In the genomic region with DNA sequence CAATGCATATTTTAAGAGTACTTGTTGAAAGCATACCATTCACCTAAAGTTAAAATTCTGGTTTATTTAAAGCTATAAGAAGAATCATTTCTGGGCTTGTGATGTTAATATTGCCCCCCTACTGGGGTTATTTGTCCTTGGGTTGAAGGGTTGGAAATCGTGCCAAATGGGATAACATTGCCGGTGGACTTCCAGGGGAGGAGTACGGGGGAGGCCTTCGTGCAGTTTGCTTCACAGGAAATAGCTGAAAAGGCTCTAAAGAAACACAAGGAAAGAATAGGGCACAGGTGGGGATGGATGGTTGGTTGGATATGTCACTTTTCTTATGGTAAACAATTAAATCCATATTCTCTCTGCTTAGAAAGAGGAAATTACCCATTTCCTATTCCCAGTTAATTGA, we compare ENCODE assay signal across 9 mouse cellular contexts. TPM values are rescaled to one million over a fixed set of nuclear protein-coding genes. Genes with fewer than 3 reads are reported as not detected.
A peak's percentile ranks its signal among the peaks of the same experiment; 100 is the strongest.
DNase-seq lines count a peak whose midpoint lies in the region; ATAC-seq and TF ChIP-seq lines count a peak whose summit lies in the region.
"Had no signal": no experiment of that assay in that cellular context is flagged by ENCODE, and none has a peak within 500 bp of the region (broad histone marks: within the 10 kb centered on the region; RNA-seq: fewer than 3 reads in every experiment).

No protein-coding gene starts in this region.

- H3K9me3 ChIP-seq in kidney, embryonic 15.5 days (replicated peaks) = no peaks in the 10 kb centered on the region
- H3K9me3 ChIP-seq in embryonic facial prominence, embryonic 14.5 days (ENCODE audit: control insufficient read depth, low read length) = no peaks in the 10 kb centered on the region
- H3K9me3 ChIP-seq in hindbrain, postnatal 0 days (ENCODE audit: low read length) = no peaks in the 10 kb centered on the region
- no peaks in the 10 kb centered on the region for H3K9me3 ChIP-seq in midbrain, embryonic 15.5 days

- no peaks in the 10 kb centered on the region for H3K27me3 ChIP-seq in kidney, embryonic 15.5 days
- H3K27me3 ChIP-seq in embryonic facial prominence, embryonic 14.5 days (replicated peaks; ENCODE audit: control insufficient read depth, insufficient read depth, low read length) = no peaks in the 10 kb centered on the region
- no peaks in the 10 kb centered on the region for H3K27me3 ChIP-seq in hindbrain, postnatal 0 days (ENCODE audit: insufficient read depth, low read length)
- no peaks in the 10 kb centered on the region for H3K27me3 ChIP-seq in midbrain, embryonic 15.5 days (replicated peaks)
- no peaks in the 10 kb centered on the region for H3K27me3 ChIP-seq in cerebellum, adult 2 months (ENCODE audit: control insufficient read depth, insufficient read depth, low read length)

- peak overlapping the region; percentile 34 for H3K4me3 ChIP-seq in kidney, embryonic 15.5 days (replicated peaks)
- peak overlapping the region; percentile 19 for H3K4me3 ChIP-seq in embryonic facial prominence, embryonic 14.5 days (ENCODE audit: low read depth, low read length)
- peak overlapping the region; percentile 24 for H3K4me3 ChIP-seq in hindbrain, postnatal 0 days (ENCODE audit: low read length)
- peak overlapping the region; percentile 31 for H3K4me3 ChIP-seq in midbrain, embryonic 15.5 days
- no peak overlapping the region for H3K4me3 ChIP-seq in cerebellum, adult 2 months (replicated peaks; ENCODE audit: insufficient read depth, low read depth, low read length)

- ATAC-seq in kidney, embryonic 15.5 days (replicated peaks; ENCODE audit: low FRiP score) = no peak
- no peak for ATAC-seq in embryonic facial prominence, embryonic 14.5 days (ENCODE audit: low read depth)
- no peak for ATAC-seq in hindbrain, postnatal 0 days
- ATAC-seq in midbrain, embryonic 15.5 days (replicated peaks) = no peak

- no peak for DNase-seq in kidney, adult 9 months
- DNase-seq in embryonic facial prominence, embryonic 14.5 days (ENCODE audit: low spot score) = no peak
- no peak for DNase-seq in hindbrain, postnatal 0 days (ENCODE audit: low spot score)
- no peak for DNase-seq in right cerebral cortex, postnatal 36 days (ENCODE audit: low spot score in 2 of 2)
- DNase-seq in cerebellum, adult 2 months = no peak
- no peak for DNase-seq in thymus, postnatal 4 days

- no peak for TF ChIP-seq CTCF in hindbrain, postnatal 0 days (IDR thresholded peaks at IDR 0.05; ENCODE audit: low read depth)
- no peak for TF ChIP-seq CTCF in cerebellum, adult 2 months (IDR thresholded peaks at IDR 0.05; ENCODE audit: borderline replicate concordance, insufficient read depth, low read depth, low read length)

- H3K9ac ChIP-seq in kidney, embryonic 15.5 days = no peak overlapping the region
- 0 out of 2 replicates have a peak overlapping the region, but pooled peaks have one; percentile 11 for H3K9ac ChIP-seq in embryonic facial prominence, embryonic 14.5 days (ENCODE audit: low read depth, low read length)
- no peak overlapping the region for H3K9ac ChIP-seq in hindbrain, postnatal 0 days (replicated peaks; ENCODE audit: low read length)
- no peak overlapping the region for H3K9ac ChIP-seq in midbrain, embryonic 15.5 days

- peak overlapping the region; percentile 56 for H3K4me2 ChIP-seq in kidney, embryonic 15.5 days
- H3K4me2 ChIP-seq in embryonic facial prominence, embryonic 14.5 days (ENCODE audit: low read depth, low read length) = peak overlapping the region; percentile 44
- H3K4me2 ChIP-seq in hindbrain, postnatal 0 days (ENCODE audit: low read depth, low read length) = peak overlapping the region; percentile 53
- peak overlapping the region; percentile 53 for H3K4me2 ChIP-seq in midbrain, embryonic 15.5 days

- WGBS in kidney, embryonic 15.5 days = 4% methylated on average over 4 of the region's 4 CpGs
- 34% methylated on average over 4 of the region's 4 CpGs for WGBS in embryonic facial prominence, embryonic 14.5 days
- 8% methylated on average over 4 of the region's 4 CpGs for WGBS in hindbrain, postnatal 0 days
- 23% methylated on average over 4 of the region's 4 CpGs for WGBS in midbrain, embryonic 15.5 days
- WGBS in cerebellum, adult 2 months = 1% methylated on average over 4 of the region's 4 CpGs

- TF ChIP-seq POLR2A in cerebellum, adult 2 months (IDR thresholded peaks at IDR 0.05; ENCODE audit: borderline replicate concordance, insufficient read depth, low read length) = no peak

- H3K27ac ChIP-seq in kidney, embryonic 15.5 days = no peak overlapping the region
- H3K27ac ChIP-seq in embryonic facial prominence, embryonic 14.5 days (replicated peaks; ENCODE audit: low read depth, low read length) = no peak overlapping the region
- no peak overlapping the region for H3K27ac ChIP-seq in hindbrain, postnatal 0 days
- H3K27ac ChIP-seq in midbrain, embryonic 15.5 days = no peak overlapping the region
- H3K27ac ChIP-seq in cerebellum, adult 2 months (ENCODE audit: insufficient read depth, low read length) = no peak overlapping the region

- peaks cover 20% of the 10 kb centered on the region for H3K4me1 ChIP-seq in kidney, embryonic 15.5 days
- H3K4me1 ChIP-seq in embryonic facial prominence, embryonic 14.5 days (ENCODE audit: control insufficient read depth, insufficient read depth, low read length) = peaks cover 20% of the 10 kb centered on the region
- peaks cover 10% of the 10 kb centered on the region for H3K4me1 ChIP-seq in hindbrain, postnatal 0 days (ENCODE audit: insufficient read depth, low read length)
- peaks cover 29% of the 10 kb centered on the region for H3K4me1 ChIP-seq in midbrain, embryonic 15.5 days
- H3K4me1 ChIP-seq in cerebellum, adult 2 months (ENCODE audit: control insufficient read depth, insufficient read depth, low read length) = peaks cover under 1% of the 10 kb centered on the region; the same call in 1 of the 2 replicates

- peaks cover 50% of the 10 kb centered on the region for H3K36me3 ChIP-seq in kidney, embryonic 15.5 days
- H3K36me3 ChIP-seq in embryonic facial prominence, embryonic 14.5 days (ENCODE audit: control insufficient read depth, insufficient read depth, low read length) = peaks cover 60% of the 10 kb centered on the region
- peaks cover 26% of the 10 kb centered on the region; the same call in 1 of the 2 replicates for H3K36me3 ChIP-seq in hindbrain, postnatal 0 days (ENCODE audit: insufficient read depth, low read length)
- H3K36me3 ChIP-seq in midbrain, embryonic 15.5 days (replicated peaks) = peaks cover 21% of the 10 kb centered on the region

RNA-seq across cellular contexts. Expression of a gene that starts 4.5 kb away (rescaled TPM):
- polyA plus RNA-seq in kidney, embryonic 15.5 days (2015; fragmentation: Nextera tagmentation; extraction: Ambion mirVana) = 498 and 501 TPM in 2 replicates
- 386 and 420 TPM in 2 replicates for polyA plus RNA-seq in embryonic facial prominence, embryonic 14.5 days (2014; fragmentation: Nextera tagmentation; extraction: Ambion mirVana)
- 171 and 176 TPM in 2 replicates for total RNA-seq in hindbrain, postnatal 0 days (2014; rRNA removed)
- 244 and 249 TPM in 2 replicates for polyA plus RNA-seq in hindbrain, postnatal 0 days (2015; fragmentation: Nextera tagmentation; extraction: Ambion mirVana)
- polyA plus RNA-seq in midbrain, embryonic 15.5 days (2015; fragmentation: Nextera tagmentation; extraction: Ambion mirVana) = 509 and 525 TPM in 2 replicates
- 264 and 318 TPM in 2 replicates for polyA plus RNA-seq in cerebellum, adult 2 months (2012; rRNA removed)

RNA-seq across cellular contexts. Expression of a gene that starts 27.0 kb away (rescaled TPM):
- polyA plus RNA-seq in kidney, embryonic 15.5 days (2015; fragmentation: Nextera tagmentation; extraction: Ambion mirVana) = 0.78 and 1.3 TPM in 2 replicates
- polyA plus RNA-seq in embryonic facial prominence, embryonic 14.5 days (2014; fragmentation: Nextera tagmentation; extraction: Ambion mirVana) = 0.35 TPM in 1 of 2 replicates, not detected in the other
- total RNA-seq in hindbrain, postnatal 0 days (2014; rRNA removed) = 0.47 TPM in 1 of 2 replicates, not detected in the other
- polyA plus RNA-seq in hindbrain, postnatal 0 days (2015; fragmentation: Nextera tagmentation; extraction: Ambion mirVana) = 1.2 and 1.5 TPM in 2 replicates
- polyA plus RNA-seq in midbrain, embryonic 15.5 days (2015; fragmentation: Nextera tagmentation; extraction: Ambion mirVana) = 1.2 and 1.6 TPM in 2 replicates
- 0.34 and 0.63 TPM in 2 replicates for polyA plus RNA-seq in cerebellum, adult 2 months (2012; rRNA removed)
- total RNA-seq: megakaryocyte, adult 5-6 weeks had no signal

RNA-seq across cellular contexts. Expression of a gene that starts 49.6 kb away (rescaled TPM):
- 25.7 and 27.9 TPM in 2 replicates for polyA plus RNA-seq in kidney, embryonic 15.5 days (2015; fragmentation: Nextera tagmentation; extraction: Ambion mirVana)
- polyA plus RNA-seq in embryonic facial prominence, embryonic 14.5 days (2014; fragmentation: Nextera tagmentation; extraction: Ambion mirVana) = 22.2 and 23.1 TPM in 2 replicates
- 12.3 and 15.1 TPM in 2 replicates for total RNA-seq in hindbrain, postnatal 0 days (2014; rRNA removed)
- polyA plus RNA-seq in hindbrain, postnatal 0 days (2015; fragmentation: Nextera tagmentation; extraction: Ambion mirVana) = 17.6 and 19.8 TPM in 2 replicates
- 28.1 and 29.5 TPM in 2 replicates for polyA plus RNA-seq in midbrain, embryonic 15.5 days (2015; fragmentation: Nextera tagmentation; extraction: Ambion mirVana)
- polyA plus RNA-seq in cerebellum, adult 2 months (2012; rRNA removed) = 35.6 and 38.3 TPM in 2 replicates

RNA-seq across cellular contexts. Expression of a gene that starts 55.8 kb away (rescaled TPM):
- polyA plus RNA-seq in kidney, embryonic 15.5 days (2015; fragmentation: Nextera tagmentation; extraction: Ambion mirVana) = 372 and 393 TPM in 2 replicates
- 258 and 271 TPM in 2 replicates for polyA plus RNA-seq in embryonic facial prominence, embryonic 14.5 days (2014; fragmentation: Nextera tagmentation; extraction: Ambion mirVana)
- 174 and 197 TPM in 2 replicates for total RNA-seq in hindbrain, postnatal 0 days (2014; rRNA removed)
- 254 and 259 TPM in 2 replicates for polyA plus RNA-seq in hindbrain, postnatal 0 days (2015; fragmentation: Nextera tagmentation; extraction: Ambion mirVana)
- polyA plus RNA-seq in midbrain, embryonic 15.5 days (2015; fragmentation: Nextera tagmentation; extraction: Ambion mirVana) = 258 and 266 TPM in 2 replicates
- 215 and 264 TPM in 2 replicates for polyA plus RNA-seq in cerebellum, adult 2 months (2012; rRNA removed)
